Mouse (Mus musculus): ENCODE measurements around the gene Fam43a. TPM values are rescaled to one million over a fixed set of nuclear protein-coding genes. Genes with fewer than 3 reads are reported as not detected.

Fam43a gene
- polyA plus RNA-seq, 2 experiments = 9.1 to 14.3 TPM

GRCm38 (mm10) chr16:30651292-30651691 lies 51.8 kb downstream of the Fam43a start:
- H3K4me2 ChIP-seq (replicated peaks; ENCODE audit: low read depth, low read length, severe bottlenecking) = no peak overlapping the region
- 84% methylated on average over 1 of the region's 1 CpGs for WGBS

More at GRCm38 (mm10) chr16:30651292-30651691, 51.8 kb downstream of the Fam43a start:
- Histone ChIP-seq H3K36me3 (ENCODE audit: control insufficient read depth, insufficient read depth, low read length) (no peaks in the 10 kb centered on the region), H3K27ac (replicated peaks; ENCODE audit: low read depth, low read length) (no peak overlapping the region), H3K4me3 (replicated peaks; ENCODE audit: low read length) (no peak overlapping the region), H3K4me1 (ENCODE audit: control insufficient read depth, insufficient read depth, low read length) (peaks cover 2% of the 10 kb centered on the region; the same call in 1 of the 2 replicates), H3K9me3 (ENCODE audit: control insufficient read depth, low read length) (no peaks in the 10 kb centered on the region), H3K27me3 (ENCODE audit: control insufficient read depth, insufficient read depth, low read length) (no peaks in the 10 kb centered on the region), H3K9ac (ENCODE audit: low read depth, low read length, severe bottlenecking) (no peak overlapping the region)
- no peak for TF ChIP-seq POLR2A (IDR thresholded peaks at IDR 0.05; ENCODE audit: borderline replicate concordance, extremely low read depth, insufficient read depth, insufficient read length)
- no peak for DNase-seq (ENCODE audit: low spot score)
- no peak for ATAC-seq (ENCODE audit: low FRiP score, low read depth)

Other genes with a start within 250 kb of the Fam43a start
- 31.8 and 36.8 TPM in 2 replicates for gene Atp13a3, start 193.7 kb upstream of the Fam43a start, polyA plus RNA-seq (2012; rRNA removed)
- 14.7 and 15.4 TPM in 2 replicates for gene Atp13a3, start 193.7 kb upstream of the Fam43a start, polyA plus RNA-seq (2014; fragmentation: Nextera tagmentation; extraction: Ambion mirVana)
- 39.4 and 45.2 TPM in 2 replicates for gene Tmem44, start 48.9 kb upstream of the Fam43a start, polyA plus RNA-seq (2012; rRNA removed)
- gene Tmem44, start 48.9 kb upstream of the Fam43a start, polyA plus RNA-seq (2014; fragmentation: Nextera tagmentation; extraction: Ambion mirVana) = 16.9 and 24.5 TPM in 2 replicates
- gene Lsg1, start 12.1 kb upstream of the Fam43a start, polyA plus RNA-seq (2012; rRNA removed) = 30.2 and 36.3 TPM in 2 replicates
- 64.2 and 64.7 TPM in 2 replicates for gene Lsg1, start 12.1 kb upstream of the Fam43a start, polyA plus RNA-seq (2014; fragmentation: Nextera tagmentation; extraction: Ambion mirVana)